Mouse (Mus musculus) ovary, postnatal 10 days (tissue): ENCODE data around the gene Gm11444.

Source experiments
- DNase-seq: peaks from one replicate; pipeline ENCODE4 v3.0.0; 2022; ENCODE audit warnings: low spot score

Gene Gm11444

GRCm38 (mm10) chr11:85857997-85858698 lies 8.0 kb upstream of the Gm11444 start:
- DNase-seq = no peak

- DNase-seq = no peak
Measured at GRCm38 (mm10) chr11:85850758-85851157, 625 bp upstream of the Gm11444 start.

GRCm38 (mm10) chr11:85849037-85849436 lies 1.1 kb downstream of the Gm11444 start:
- DNase-seq = peak; percentile 18

- no peak for DNase-seq
Measured at GRCm38 (mm10) chr11:85846509-85846908, 3.6 kb downstream of the Gm11444 start.

GRCm38 (mm10) chr11:85845921-85846320 lies 4.2 kb downstream of the Gm11444 start:
- peak; percentile 6 for DNase-seq

GRCm38 (mm10) chr11:85844971-85845370 lies 5.2 kb downstream of the Gm11444 start:
- DNase-seq = no peak

GRCm38 (mm10) chr11:85844144-85844965 lies 5.8 kb downstream of the Gm11444 start:
- DNase-seq = peak; percentile 90

GRCm38 (mm10) chr11:85843347-85843692 lies 6.8 kb downstream of the Gm11444 start:
- peak; percentile 65 for DNase-seq

- DNase-seq = peak; percentile 18
Measured at GRCm38 (mm10) chr11:85842596-85843346, 7.4 kb downstream of the Gm11444 start.

GRCm38 (mm10) chr11:85841980-85842379 lies 8.2 kb downstream of the Gm11444 start:
- peak; percentile 53 for DNase-seq

GRCm38 (mm10) chr11:85841211-85841681 lies 8.9 kb downstream of the Gm11444 start:
- no peak for DNase-seq

- DNase-seq = no peak
Measured at GRCm38 (mm10) chr11:85840803-85841145, 9.4 kb downstream of the Gm11444 start.

- DNase-seq = no peak
Measured at GRCm38 (mm10) chr11:85840031-85840802, 9.9 kb downstream of the Gm11444 start.

GRCm38 (mm10) chr11:85839258-85840030 lies 10.7 kb downstream of the Gm11444 start:
- DNase-seq = no peak

GRCm38 (mm10) chr11:85838424-85839257 lies 11.5 kb downstream of the Gm11444 start:
- no peak for DNase-seq

GRCm38 (mm10) chr11:85837648-85838423 lies 12.3 kb downstream of the Gm11444 start:
- DNase-seq = peak; percentile 24

- DNase-seq = no peak
Measured at GRCm38 (mm10) chr11:85837291-85837647, 12.9 kb downstream of the Gm11444 start.

- no peak for DNase-seq
Measured at GRCm38 (mm10) chr11:85836523-85837290, 13.4 kb downstream of the Gm11444 start.
